Mouse (Mus musculus) heart, postnatal 10 days (tissue): ENCODE data around the gene Tsnaxip1. TPM values are rescaled to one million over a fixed set of nuclear protein-coding genes. Genes with fewer than 3 reads are reported as not detected.
A peak's percentile ranks its signal among the peaks of the same experiment; 100 is the strongest.
"Not testable (repeated sequence)": the region's sequence is repeated elsewhere in the genome, so short reads cannot be mapped to it uniquely, and the experiment has no call there.

Source experiments
- DNase-seq, 2 experiments: peaks; one replicate each; pipeline ENCODE4 v3.0.0; 2021
- intact Hi-C: fragments of 180-260 bp; cut with DNase I; formaldehyde crosslinking; loops from one replicate; pipeline ENCODE4 v1.15.1; 2025
- total RNA-seq, 2 experiments: library from RNA; stranded (reverse); gene quantifications; 2 replicates each; pipeline ENCODE4 v1.2.3; 2021

Gene Tsnaxip1
- total RNA-seq, 2 experiments from 2014 or later, result not detected

GRCm38 (mm10) chr8:105812511-105812910, 15.0 kb upstream of the Tsnaxip1 start:
- intact Hi-C loops, result no loop called here

DNA sequence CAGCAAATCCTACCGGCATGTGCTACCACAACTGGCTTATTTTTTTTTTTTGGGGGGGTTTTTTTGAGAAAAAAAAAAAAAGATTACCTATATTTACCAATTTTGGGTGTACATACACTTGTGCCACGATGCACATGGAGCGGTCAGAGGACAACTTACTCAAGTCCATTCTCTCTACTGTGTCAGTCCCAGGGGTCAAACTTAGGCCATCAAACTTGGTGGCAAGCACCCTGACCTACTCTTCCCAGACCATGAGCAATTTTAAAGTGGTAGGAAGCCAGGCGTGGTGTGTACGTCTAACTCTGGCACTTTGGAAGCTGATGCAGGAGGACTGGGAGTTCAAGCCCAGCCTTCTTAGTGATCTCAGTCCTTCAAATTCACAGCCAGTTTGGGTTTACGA, 14.3 kb upstream of the Tsnaxip1 start:
- DNase-seq, result no peak
- intact Hi-C loops, result no loop called here

More at GRCm38 (mm10) chr8:105812511-105812910, 15.0 kb upstream of the Tsnaxip1 start:
- DNase-seq, result no peak

DNA sequence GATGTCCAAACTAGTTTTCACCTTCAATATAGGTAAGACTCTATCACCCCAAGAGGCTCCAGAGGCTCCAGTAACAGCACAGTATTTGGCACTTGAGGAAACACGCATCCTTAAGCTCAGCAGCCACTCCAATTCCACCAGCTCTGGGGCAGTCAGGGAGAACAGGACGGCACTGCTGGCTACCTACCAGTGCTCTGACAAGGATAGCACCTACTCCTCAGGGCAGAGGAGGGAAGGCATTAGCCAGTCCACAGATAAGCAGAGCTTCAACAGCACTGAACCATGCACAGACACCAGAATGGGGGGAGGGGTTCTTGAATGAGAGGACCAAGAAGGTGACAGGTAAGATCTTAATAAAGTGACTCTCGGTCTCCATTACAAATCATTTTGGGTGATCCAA, 7.9 kb upstream of the Tsnaxip1 start:
- DNase-seq, result no peak
- intact Hi-C loops, result no loop called here

GRCm38 (mm10) chr8:105820925-105821324, 6.6 kb upstream of the Tsnaxip1 start:
- intact Hi-C loops, result no loop called here
- DNase-seq, result peak; percentile 49 to 61

- DNase-seq, result no peak
- intact Hi-C loops, result no loop called here
Measured at GRCm38 (mm10) chr8:105825506-105825905, 2.0 kb upstream of the Tsnaxip1 start.

- no peak for DNase-seq
- intact Hi-C loops, result no loop called here
Measured at GRCm38 (mm10) chr8:105826379-105826778, 1.2 kb upstream of the Tsnaxip1 start.

- DNase-seq, intact Hi-C loops: not testable (repeated sequence)
Measured at GRCm38 (mm10) chr8:105833740-105834139, 6.2 kb downstream of the Tsnaxip1 start.

GRCm38 (mm10) chr8:105835318-105835717, 7.8 kb downstream of the Tsnaxip1 start:
- peak; percentile 77 to 86 for DNase-seq
- intact Hi-C loops, result loop anchor here (1.0 kb wide), 2 partner anchors 95 to 187 kb away; no protein-coding TSS in a partner anchor

DNA sequence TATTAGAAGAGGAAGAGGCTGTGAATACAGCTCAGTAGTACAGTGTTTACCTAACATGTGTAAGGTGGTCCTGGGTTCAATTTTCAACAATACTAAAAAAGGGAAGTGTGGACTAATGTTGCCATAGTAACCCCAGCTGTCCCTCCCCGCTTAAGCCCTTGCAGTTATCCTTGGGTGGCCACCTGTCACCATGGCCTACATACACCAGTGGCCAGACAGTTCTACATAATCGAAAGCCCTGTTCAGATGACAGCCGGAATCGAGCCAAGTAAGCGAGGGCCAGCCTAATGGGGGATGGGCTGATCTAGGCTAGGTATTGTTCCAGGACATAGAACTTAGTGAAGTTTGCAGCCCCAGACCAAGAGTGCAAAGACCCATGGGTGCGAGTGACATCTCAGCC, 9.5 kb downstream of the Tsnaxip1 start:
- DNase-seq, result no peak
- intact Hi-C loops, result no loop called here

DNA sequence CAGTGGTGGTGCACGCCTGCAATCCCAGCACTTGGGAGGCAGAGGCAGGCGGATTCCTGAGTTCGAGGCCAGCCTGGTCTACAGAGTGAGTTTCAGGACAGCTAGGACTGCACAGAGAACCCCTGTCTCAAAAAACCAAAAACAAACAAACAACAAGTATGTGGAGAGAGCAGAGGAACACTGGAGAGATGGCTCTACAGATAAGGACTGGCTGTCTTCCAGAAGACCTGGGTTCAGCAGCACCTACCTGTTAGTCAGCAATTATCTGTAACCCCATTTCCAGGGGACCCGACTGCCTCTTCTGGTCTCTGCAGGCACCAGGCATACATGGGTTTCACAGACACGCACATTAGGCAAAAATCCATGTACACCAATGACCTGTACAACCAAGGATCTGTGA, 11.7 kb downstream of the Tsnaxip1 start:
- intact Hi-C loops, result no loop called here
- no peak for DNase-seq

DNA sequence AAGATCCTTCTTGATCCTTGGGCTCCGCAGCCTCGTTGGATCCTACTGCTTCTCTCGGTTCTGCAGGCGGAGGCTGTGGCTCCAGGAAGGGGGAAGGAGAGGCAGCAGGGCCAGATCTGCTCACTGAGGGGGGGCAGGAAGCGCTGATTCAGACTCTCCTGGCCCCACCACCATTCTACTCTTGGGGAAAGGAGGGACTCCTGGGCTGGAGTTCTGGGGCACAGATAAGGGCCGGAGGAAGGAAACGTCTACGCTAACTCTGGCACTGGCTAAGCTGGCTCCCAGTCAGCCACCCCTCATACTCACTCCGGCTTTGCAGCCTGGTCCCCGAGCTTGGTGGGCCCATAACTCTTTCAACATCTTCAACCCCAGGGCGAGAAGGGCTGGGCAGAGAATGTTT, 19.1 kb downstream of the Tsnaxip1 start:
- intact Hi-C loops, result no loop called here

GRCm38 (mm10) chr8:105850014-105850413, 22.5 kb downstream of the Tsnaxip1 start:
- DNase-seq, result no peak
- intact Hi-C loops, result loop anchor here (5.0 kb wide), 1 partner anchor 143 kb away; the partner anchor contains the start of genes 4933405L10Rik and Enkd1

More for the DNA sequence above, 19.1 kb downstream of the Tsnaxip1 start:
- no peak for DNase-seq

DNA sequence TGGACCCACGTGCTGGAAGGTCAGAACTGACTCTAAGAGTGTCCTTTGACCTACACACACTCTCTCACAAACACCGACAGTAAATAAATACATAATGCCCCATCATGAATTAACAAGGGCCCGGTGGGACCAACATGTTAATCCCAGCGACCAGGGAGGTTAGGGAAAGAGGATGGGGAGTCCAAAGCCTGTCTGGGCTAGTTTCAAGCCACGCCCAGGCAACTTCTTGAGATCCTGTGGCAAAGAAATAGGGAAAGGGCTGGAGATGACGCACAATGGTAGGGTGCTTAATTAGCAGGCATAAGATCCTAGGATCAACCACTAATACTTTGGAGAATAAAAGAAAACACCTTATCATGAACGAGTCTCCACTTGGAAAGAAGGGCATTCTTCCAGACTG, 23.1 kb downstream of the Tsnaxip1 start:
- DNase-seq, result no peak
- intact Hi-C loops, result loop anchor here (5.0 kb wide), 1 partner anchor 143 kb away; the partner anchor contains the start of genes 4933405L10Rik and Enkd1

DNA sequence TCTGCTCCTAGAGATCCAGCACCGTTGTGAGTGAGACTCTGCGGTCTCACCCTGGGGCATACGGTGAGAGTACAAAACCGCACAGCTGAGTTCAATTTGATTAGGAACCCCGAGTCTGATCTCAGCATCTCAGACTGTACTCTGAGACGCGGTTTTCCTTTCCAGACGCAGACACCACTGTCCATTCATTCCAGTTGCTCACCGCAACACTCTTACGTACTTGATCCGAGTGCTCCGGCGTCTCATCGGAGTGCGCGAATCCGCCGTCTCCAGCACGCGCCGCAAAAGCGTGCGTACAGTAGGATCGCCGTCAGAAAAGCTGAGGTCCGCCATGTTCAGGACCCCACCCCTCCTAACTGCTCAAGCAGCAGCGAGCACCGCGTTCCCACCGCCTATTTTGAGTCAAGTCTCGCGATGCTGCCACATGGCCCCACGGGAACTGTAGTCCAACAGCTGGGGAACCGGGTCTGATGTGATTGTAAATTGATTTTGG, 24.2 kb downstream of the Tsnaxip1 start:
- intact Hi-C loops, result loop anchor here (5.0 kb wide), 1 partner anchor 144 kb away; the partner anchor contains the start of genes 4933405L10Rik and Enkd1
- peak; percentile 93 to 94 for DNase-seq

DNA sequence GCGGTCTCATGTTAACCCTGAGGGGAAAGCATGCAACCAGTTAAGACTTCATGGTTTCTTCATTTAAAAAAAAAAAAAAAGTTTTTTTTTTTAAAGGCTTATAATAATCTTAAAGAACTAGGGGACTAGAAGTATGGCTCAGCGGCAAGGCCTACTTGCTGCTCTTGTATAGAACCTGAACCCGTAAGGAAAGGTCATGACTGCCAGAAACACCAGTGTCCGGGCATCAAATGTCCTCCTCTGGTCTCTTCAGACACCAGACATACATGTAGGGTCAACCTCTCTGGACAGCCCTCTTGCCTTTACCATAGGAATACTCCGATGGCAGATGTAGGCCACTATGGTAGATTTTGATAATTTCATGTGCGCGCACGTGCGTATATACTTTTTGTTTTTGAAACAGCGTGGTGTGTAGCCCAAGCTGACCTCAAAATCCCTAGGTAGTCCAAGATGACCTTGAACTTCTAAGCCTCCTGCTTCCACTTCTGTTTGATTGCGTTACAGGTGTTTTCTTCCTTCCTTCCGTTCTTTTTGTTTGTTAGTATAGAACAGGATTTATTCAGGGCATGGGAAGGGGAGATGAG, 24.7 kb downstream of the Tsnaxip1 start:
- intact Hi-C loops, result loop anchor here (5.0 kb wide), 1 partner anchor 145 kb away; the partner anchor contains the start of genes 4933405L10Rik and Enkd1
- DNase-seq, result peak in 1 of 2 experiments; percentile 14

GRCm38 (mm10) chr8:105853178-105853577, 25.6 kb downstream of the Tsnaxip1 start, which contains the start of gene Cenpt:
Gene Cenpt (minus strand): TSS chr8:105853278.
- intact Hi-C loops, result loop anchor here (5.0 kb wide), 1 partner anchor 146 kb away; the partner anchor contains the start of genes 4933405L10Rik and Enkd1
- no peak for DNase-seq

DNA sequence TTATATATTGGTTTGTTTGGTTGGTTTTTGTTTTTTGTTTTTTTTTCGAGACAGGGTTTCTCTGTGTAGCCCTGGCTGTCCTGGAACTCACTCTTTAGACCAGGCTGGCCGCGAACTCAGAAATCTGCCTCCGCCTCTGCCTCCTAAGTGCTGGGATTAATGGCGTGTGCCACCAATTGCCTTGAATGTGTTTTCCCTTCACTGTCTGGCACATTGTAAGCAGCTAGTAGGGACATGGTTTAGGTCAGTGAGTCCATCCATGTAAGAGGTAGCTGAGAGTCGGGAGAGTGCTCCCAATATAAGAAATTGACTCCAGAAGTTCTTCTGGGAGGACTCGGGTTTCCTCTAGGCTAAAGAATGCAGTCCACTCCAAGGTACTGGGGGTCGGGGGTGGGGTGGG, 26.8 kb downstream of the Tsnaxip1 start:
- no peak for DNase-seq
- intact Hi-C loops, result loop anchor here (5.0 kb wide), 1 partner anchor 147 kb away; the partner anchor contains the start of genes 4933405L10Rik and Enkd1

GRCm38 (mm10) chr8:105854715-105855216, 27.2 kb downstream of the Tsnaxip1 start, which contains the start of gene Thap11:
Gene Thap11 (plus strand): TSS chr8:105855132.
- intact Hi-C loops, result loop anchor here (5.0 kb wide), 1 partner anchor 147 kb away; the partner anchor contains the start of genes 4933405L10Rik and Enkd1
- peak; percentile 95 to 97 for DNase-seq

- peak in 1 of 2 experiments; percentile 71 for DNase-seq
- intact Hi-C loops, result no loop called here
Measured at GRCm38 (mm10) chr8:105855248-105856167, 28.0 kb downstream of the Tsnaxip1 start.

GRCm38 (mm10) chr8:105856168-105856835, 28.8 kb downstream of the Tsnaxip1 start:
- intact Hi-C loops, result no loop called here
- no peak for DNase-seq
